Mouse (Mus musculus): ENCODE measurements around the gene Trpd52l3. TPM values are rescaled to one million over a fixed set of nuclear protein-coding genes. Genes with fewer than 3 reads are reported as not detected.
"Not testable (repeated sequence)": the region's sequence is repeated elsewhere in the genome, so short reads cannot be mapped to it uniquely, and the experiment has no call there.

Trpd52l3 gene
- polyA plus RNA-seq, 1 experiment from 2014 or later = not detected

GRCm38 (mm10) chr19:29986464-29987091 is 17.0 kb upstream of the Trpd52l3 start:
- WGBS (ENCODE audit: insufficient replicate concordance) = 71% methylated on average over 12 of the region's 12 CpGs
- H3K36me3 ChIP-seq (replicated peaks) = no peaks in the 10 kb centered on the region

DNA sequence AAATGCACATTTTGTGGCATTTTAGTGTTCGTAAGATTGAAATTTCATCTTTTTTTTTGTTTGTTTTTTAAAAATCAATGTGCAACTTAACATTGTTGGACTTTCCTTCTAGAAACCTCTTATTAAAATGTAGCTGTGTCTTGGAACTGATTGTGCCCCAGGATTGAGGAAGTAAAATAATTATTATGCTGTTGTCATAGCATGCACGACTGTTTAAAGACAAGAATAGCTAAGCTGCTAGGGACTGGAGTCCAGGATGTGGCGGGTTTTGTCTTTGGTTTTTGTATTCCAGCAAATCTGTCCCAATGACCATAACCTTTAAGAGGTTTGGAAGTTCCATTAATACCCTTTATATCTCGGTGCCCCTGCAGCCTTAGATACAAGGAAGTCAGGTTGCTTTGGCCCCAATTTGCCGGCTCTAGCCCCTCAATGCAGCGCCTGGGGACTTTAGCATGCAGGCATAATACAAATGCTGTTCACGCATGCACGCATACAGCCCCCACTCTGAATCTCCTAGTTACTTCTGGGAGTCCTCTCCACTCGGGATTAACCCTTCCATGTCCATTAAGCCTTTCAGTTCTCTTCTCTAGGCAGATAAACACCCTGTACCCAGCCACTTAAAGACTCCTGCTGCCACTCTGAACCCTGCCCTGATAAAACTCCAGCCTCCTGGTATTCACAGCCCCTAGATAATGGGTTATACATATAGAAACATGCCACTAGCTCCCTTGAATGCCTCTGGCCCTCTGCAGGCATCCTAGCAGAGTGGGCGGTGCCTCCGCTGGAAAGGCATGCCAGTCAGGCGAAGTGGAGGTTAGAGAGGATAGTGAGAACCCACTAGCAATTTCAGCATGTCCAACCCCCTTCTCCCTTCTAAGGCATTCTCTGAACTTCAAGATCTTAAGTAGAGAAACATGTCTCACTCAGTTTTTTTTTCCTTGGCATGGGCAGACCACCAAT is 2.9 kb upstream of the Trpd52l3 start:
- Histone ChIP-seq H3K27me3 (no peaks in the 10 kb centered on the region), H3K9me3 (replicated peaks) (no peaks in the 10 kb centered on the region), H3K4me2 (no peak overlapping the region), H3K27ac (replicated peaks) (no peak overlapping the region), H3K4me1 (replicated peaks) (no peaks in the 10 kb centered on the region), H3K36me3 (replicated peaks) (no peaks in the 10 kb centered on the region), H3K9ac (no peak overlapping the region), H3K4me3 (replicated peaks) (no peak overlapping the region)
- no peak for ATAC-seq (ENCODE audit: insufficient read depth)
- WGBS (ENCODE audit: insufficient replicate concordance) = 53% methylated on average over 12 of the region's 12 CpGs

More at GRCm38 (mm10) chr19:29986464-29987091, 17.0 kb upstream of the Trpd52l3 start:
- Histone ChIP-seq H3K4me3 (replicated peaks) (no peak overlapping the region), H3K27me3 (no peaks in the 10 kb centered on the region), H3K9me3 (replicated peaks) (no peaks in the 10 kb centered on the region), H3K4me1 (replicated peaks) (no peaks in the 10 kb centered on the region), H3K4me2 (no peak overlapping the region), H3K27ac (replicated peaks) (no peak overlapping the region), H3K9ac (no peak overlapping the region)
- ATAC-seq (ENCODE audit: insufficient read depth) = no peak

DNA sequence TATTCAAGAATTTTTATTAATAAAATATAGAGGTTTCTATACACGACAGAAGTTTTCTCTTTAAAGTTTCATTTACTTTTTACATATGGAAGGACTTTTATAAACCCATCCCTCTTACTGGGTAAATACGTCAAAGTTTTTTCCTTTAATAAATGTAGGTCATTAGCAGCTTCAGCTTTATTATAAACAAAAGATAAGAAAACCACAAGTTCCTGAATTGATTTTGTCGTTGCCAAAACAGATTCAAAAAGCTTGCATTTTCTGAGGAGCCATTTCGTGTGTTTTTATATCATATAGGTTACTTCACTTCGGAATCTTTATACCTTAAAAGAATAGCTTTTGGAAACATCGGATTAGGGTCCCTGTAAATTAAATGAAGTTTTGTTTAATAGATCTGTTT is 2.0 kb upstream of the Trpd52l3 start:
- Histone ChIP-seq H3K4me2 (no peak overlapping the region), H3K27ac (replicated peaks) (no peak overlapping the region), H3K9me3 (replicated peaks) (no peaks in the 10 kb centered on the region), H3K4me1 (replicated peaks) (no peaks in the 10 kb centered on the region), H3K9ac (no peak overlapping the region), H3K4me3 (replicated peaks) (no peak overlapping the region), H3K36me3 (replicated peaks) (no peaks in the 10 kb centered on the region), H3K27me3 (no peaks in the 10 kb centered on the region)
- WGBS (ENCODE audit: insufficient replicate concordance) = 46% methylated on average over 6 of the region's 6 CpGs
- no peak for ATAC-seq (ENCODE audit: insufficient read depth)

GRCm38 (mm10) chr19:30006371-30006770 is 2.8 kb downstream of the Trpd52l3 start:
- H3K27ac ChIP-seq (replicated peaks) = no peak overlapping the region
- no peak overlapping the region for H3K4me2 ChIP-seq
- no peaks in the 10 kb centered on the region for H3K9me3 ChIP-seq (replicated peaks)
- 63% methylated on average over 3 of the region's 3 CpGs for WGBS (ENCODE audit: insufficient replicate concordance)
- H3K4me3 ChIP-seq (replicated peaks) = no peak overlapping the region
- H3K9ac ChIP-seq = no peak overlapping the region
- ATAC-seq (ENCODE audit: insufficient read depth) = no peak
- no peaks in the 10 kb centered on the region for H3K36me3 ChIP-seq (replicated peaks)
- H3K27me3 ChIP-seq = no peaks in the 10 kb centered on the region
- peaks cover 8% of the 10 kb centered on the region; the same call in 1 of the 2 replicates for H3K4me1 ChIP-seq (replicated peaks)

DNA sequence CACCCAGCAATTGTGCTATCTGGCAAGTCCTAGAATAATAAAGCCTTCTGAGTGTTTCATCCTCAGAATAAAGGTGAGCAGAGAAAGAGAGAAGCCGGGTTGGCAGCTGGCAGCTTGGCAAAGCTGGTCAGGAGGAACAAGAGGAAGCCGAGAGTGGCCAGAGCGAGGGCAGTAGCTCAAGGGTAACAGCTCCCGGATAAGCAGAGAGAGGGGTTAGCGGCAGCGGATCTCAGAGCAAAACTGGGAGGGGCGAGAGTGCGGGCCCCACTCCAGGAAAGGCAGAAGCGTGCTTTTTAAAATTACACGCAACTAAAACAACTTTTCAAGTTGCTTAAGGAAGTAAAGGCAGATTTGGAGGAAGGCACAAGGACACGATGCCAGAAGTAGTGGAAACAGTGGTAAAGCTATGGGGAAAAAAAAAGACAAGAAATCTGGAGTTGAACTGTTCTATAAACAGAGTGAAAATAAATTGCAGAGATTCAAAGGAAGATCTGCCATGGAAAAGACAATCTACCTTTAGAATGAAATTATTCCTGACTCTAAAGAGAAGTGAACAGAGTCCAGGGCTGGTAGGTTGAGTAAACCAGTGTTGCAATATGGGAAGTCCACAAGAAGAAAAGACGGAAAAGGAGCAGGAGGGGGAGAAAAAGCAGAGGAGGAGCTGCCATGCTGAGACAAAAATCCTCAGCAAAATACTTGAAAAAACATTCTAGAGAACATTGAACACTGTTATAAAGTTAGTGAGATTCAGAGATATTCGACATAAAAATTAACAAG is 7.1 kb downstream of the Trpd52l3 start:
- H3K9ac ChIP-seq = no peak overlapping the region
- 38% methylated on average over 13 of the region's 13 CpGs for WGBS (ENCODE audit: insufficient replicate concordance)

DNA sequence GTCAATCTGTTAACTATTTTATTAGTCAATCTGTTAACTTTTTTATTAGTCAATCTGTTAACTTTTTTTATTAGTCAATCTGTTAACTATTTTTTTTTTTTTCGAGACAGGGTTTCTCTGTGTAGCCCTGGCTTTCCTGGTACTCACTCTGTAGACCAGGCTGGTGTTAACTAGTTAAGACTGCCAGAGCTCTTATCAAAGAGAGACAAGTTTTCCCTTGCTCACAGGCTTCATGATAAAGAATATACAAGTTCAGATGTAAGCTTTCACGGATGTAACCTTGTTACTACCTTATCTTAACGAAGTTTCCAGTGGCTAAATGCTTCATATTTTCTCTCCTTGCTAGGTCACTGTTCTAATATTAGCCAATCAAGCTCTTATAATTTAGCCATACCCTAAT is 10.7 kb downstream of the Trpd52l3 start:
- no peak overlapping the region for H3K4me3 ChIP-seq (replicated peaks)
- no peaks in the 10 kb centered on the region for H3K36me3 ChIP-seq (replicated peaks)
- 15% methylated on average over 3 of the region's 3 CpGs for WGBS (ENCODE audit: insufficient replicate concordance)
- peaks cover 17% of the 10 kb centered on the region; the same call in 1 of the 2 replicates for H3K4me1 ChIP-seq (replicated peaks)
- no peaks in the 10 kb centered on the region for H3K27me3 ChIP-seq
- H3K9me3 ChIP-seq (replicated peaks) = no peaks in the 10 kb centered on the region
- ATAC-seq (ENCODE audit: insufficient read depth) = no peak
- H3K9ac ChIP-seq = no peak overlapping the region
- H3K4me2 ChIP-seq = no peak overlapping the region
- H3K27ac ChIP-seq (replicated peaks) = no peak overlapping the region

More for the DNA sequence above, 7.1 kb downstream of the Trpd52l3 start:
- Histone ChIP-seq H3K4me3 (replicated peaks) (no peak overlapping the region), H3K4me1 (replicated peaks) (peaks cover 15% of the 10 kb centered on the region; the same call in 1 of the 2 replicates), H3K27ac (replicated peaks) (no peak overlapping the region), H3K4me2 (peak overlapping the region; percentile 27), H3K36me3 (replicated peaks) (no peaks in the 10 kb centered on the region), H3K9me3 (replicated peaks) (no peaks in the 10 kb centered on the region), H3K27me3 (no peaks in the 10 kb centered on the region)
- ATAC-seq (ENCODE audit: insufficient read depth) = no peak

GRCm38 (mm10) chr19:30016156-30016555 is 12.6 kb downstream of the Trpd52l3 start:
- Histone ChIP-seq H3K4me2 (no peak overlapping the region), H3K4me1 (replicated peaks) (0 out of 2 replicates have a peak, but pooled peaks cover 9% of the 10 kb centered on the region), H3K4me3 (replicated peaks) (no peak overlapping the region), H3K27me3 (no peaks in the 10 kb centered on the region), H3K27ac (replicated peaks) (0 out of 2 replicates have a peak overlapping the region, but pooled peaks have one; percentile 19), H3K9ac (no peak overlapping the region), H3K9me3 (replicated peaks) (no peaks in the 10 kb centered on the region), H3K36me3 (replicated peaks) (no peaks in the 10 kb centered on the region)
- WGBS (ENCODE audit: insufficient replicate concordance) = 55% methylated on average over 6 of the region's 6 CpGs
- ATAC-seq (ENCODE audit: insufficient read depth) = no peak

- H3K27me3 ChIP-seq; ATAC-seq (ENCODE audit: insufficient read depth); H3K4me3 ChIP-seq (replicated peaks); H3K4me2 ChIP-seq; H3K9ac ChIP-seq; H3K9me3 ChIP-seq (replicated peaks); H3K27ac ChIP-seq (replicated peaks); H3K36me3 ChIP-seq (replicated peaks); H3K4me1 ChIP-seq (replicated peaks): not testable (repeated sequence)
- 79% methylated on average over 10 of the region's 10 CpGs for WGBS (ENCODE audit: insufficient replicate concordance)
Observed at GRCm38 (mm10) chr19:30023419-30023818, 19.8 kb downstream of the Trpd52l3 start.

GRCm38 (mm10) chr19:30029002-30029710 is 25.6 kb downstream of the Trpd52l3 start:
- Histone ChIP-seq H3K27me3 (0 out of 2 replicates have a peak, but pooled peaks cover 5% of the 10 kb centered on the region), H3K36me3 (replicated peaks) (no peaks in the 10 kb centered on the region), H3K9me3 (replicated peaks) (no peaks in the 10 kb centered on the region), H3K4me3 (replicated peaks) (peak overlapping the region; percentile 100; the same call in 1 of the 2 replicates), H3K9ac (no peak overlapping the region), H3K27ac (replicated peaks) (no peak overlapping the region), H3K4me2 (peak overlapping the region; percentile 86), H3K4me1 (replicated peaks) (peaks cover 31% of the 10 kb centered on the region)
- no peak for ATAC-seq (ENCODE audit: insufficient read depth)
- 69% methylated on average over 11 of the region's 11 CpGs for WGBS (ENCODE audit: insufficient replicate concordance)

DNA sequence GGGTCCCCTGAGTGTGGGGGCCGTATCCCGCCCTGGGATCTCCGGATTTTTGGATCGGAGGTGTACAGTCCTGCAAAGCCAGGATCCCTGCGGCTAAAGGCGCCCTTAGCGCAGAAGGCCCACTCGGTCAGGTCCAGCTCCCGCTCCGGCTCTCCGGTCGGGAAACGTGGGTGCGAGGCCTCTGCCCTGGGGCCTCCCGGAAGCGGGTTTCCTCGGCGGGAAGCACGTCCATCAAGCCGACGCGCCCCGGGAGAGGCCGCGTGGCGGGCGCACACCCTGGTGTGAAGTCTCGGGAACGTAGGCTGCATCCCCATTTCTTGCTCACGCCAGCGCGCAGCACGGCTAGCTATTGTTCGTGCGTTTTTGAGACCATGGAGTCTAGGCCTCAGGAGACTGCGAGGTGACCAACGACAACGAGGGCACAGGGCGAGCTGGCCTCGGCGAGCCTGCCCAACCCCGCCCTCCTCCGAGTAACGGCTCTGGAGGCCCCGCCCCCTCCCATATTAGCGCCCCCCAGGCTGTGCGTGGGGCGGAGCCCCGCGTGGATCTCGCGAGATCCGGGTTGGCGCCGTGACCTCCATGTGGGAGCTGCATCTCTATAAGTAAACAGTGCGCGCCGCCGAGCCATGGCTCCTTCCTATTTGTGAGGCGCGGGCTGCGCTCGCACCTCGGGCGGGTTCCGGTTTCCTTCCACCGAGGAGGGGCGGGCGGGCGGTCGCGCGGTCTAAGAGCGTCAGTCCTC is 26.5 kb downstream of the Trpd52l3 start, which contains the start of gene Uhrf2:
TSS of gene Uhrf2 (plus strand) at position 620 of the 742 bp plus-strand sequence.
- Histone ChIP-seq H3K4me1 (replicated peaks) (peaks cover 38% of the 10 kb centered on the region), H3K9me3 (replicated peaks) (no peaks in the 10 kb centered on the region), H3K4me2 (peak within 1 kb of the TSS; percentile 86), H3K4me3 (replicated peaks) (peak within 1 kb of the TSS; percentile 100), H3K27ac (replicated peaks) (peak within 1 kb of the TSS; percentile 93), H3K9ac (peak within 1 kb of the TSS; percentile 98), H3K27me3 (0 out of 2 replicates have a peak, but pooled peaks cover 5% of the 10 kb centered on the region), H3K36me3 (replicated peaks) (no peaks in the 10 kb centered on the region)
- ATAC-seq (ENCODE audit: insufficient read depth) = peak; percentile 93
- WGBS (ENCODE audit: insufficient replicate concordance) = 3% methylated on average over 74 of the region's 74 CpGs

All from liver, embryonic 15.5 days (tissue).